Mouse (Mus musculus): ENCODE data around the gene Prl5a1. TPM values are rescaled to one million over a fixed set of nuclear protein-coding genes. Genes with fewer than 3 reads are reported as not detected.

Prl5a1 gene
- polyA plus RNA-seq (2015; fragmentation: Nextera tagmentation; extraction: Ambion mirVana) = not detected in 2 replicates

GRCm38 (mm10) chr13:28142184-28142583 lies at the start of gene Prl5a1:
Gene Prl5a1, plus strand, starts transcription at chr13:28142484.
- no peaks in the 10 kb centered on the region for H3K27me3 ChIP-seq
- H3K4me1 ChIP-seq = no peaks in the 10 kb centered on the region
- no peak within 1 kb of the TSS for H3K4me2 ChIP-seq (replicated peaks)
- H3K9me3 ChIP-seq = no peaks in the 10 kb centered on the region
- no peak for ATAC-seq (ENCODE audit: low FRiP score, low read depth)
- H3K27ac ChIP-seq = no peak within 1 kb of the TSS
- H3K4me3 ChIP-seq = no peak within 1 kb of the TSS
- 80% methylated on average over 6 of the region's 6 CpGs for WGBS
- no peak within 1 kb of the TSS for H3K9ac ChIP-seq
- H3K36me3 ChIP-seq = no peaks in the 10 kb centered on the region

- H3K9me3 ChIP-seq = no peaks in the 10 kb centered on the region
Measured at GRCm38 (mm10) chr13:28096161-28096560, 46.1 kb upstream of the Prl5a1 start.

GRCm38 (mm10) chr13:28108536-28108935 lies 33.7 kb upstream of the Prl5a1 start:
- WGBS = 87% methylated on average over 3 of the region's 3 CpGs
- no peaks in the 10 kb centered on the region for H3K4me1 ChIP-seq
- no peaks in the 10 kb centered on the region for H3K9me3 ChIP-seq
- H3K9ac ChIP-seq = no peak overlapping the region
- no peak for ATAC-seq (ENCODE audit: low FRiP score, low read depth)
- H3K27ac ChIP-seq = no peak overlapping the region
- no peak overlapping the region for H3K4me3 ChIP-seq
- H3K27me3 ChIP-seq = no peaks in the 10 kb centered on the region
- H3K36me3 ChIP-seq = no peaks in the 10 kb centered on the region
- no peak overlapping the region for H3K4me2 ChIP-seq (replicated peaks)

More at GRCm38 (mm10) chr13:28096161-28096560, 46.1 kb upstream of the Prl5a1 start:
- Histone ChIP-seq H3K27ac (no peak overlapping the region), H3K27me3 (no peaks in the 10 kb centered on the region), H3K36me3 (no peaks in the 10 kb centered on the region), H3K4me2 (replicated peaks) (no peak overlapping the region), H3K9ac (no peak overlapping the region), H3K4me1 (no peaks in the 10 kb centered on the region), H3K4me3 (no peak overlapping the region)
- ATAC-seq (ENCODE audit: low FRiP score, low read depth) = no peak

- H3K9ac ChIP-seq = no peak overlapping the region
- H3K4me3 ChIP-seq = no peak overlapping the region
- no peak overlapping the region for H3K4me2 ChIP-seq (replicated peaks)
- WGBS = 74% methylated on average over 2 of the region's 2 CpGs
- H3K27ac ChIP-seq = no peak overlapping the region
- H3K4me1 ChIP-seq = no peaks in the 10 kb centered on the region
- no peaks in the 10 kb centered on the region for H3K9me3 ChIP-seq
- no peak for ATAC-seq (ENCODE audit: low FRiP score, low read depth)
- no peaks in the 10 kb centered on the region for H3K27me3 ChIP-seq
- H3K36me3 ChIP-seq = no peaks in the 10 kb centered on the region
Measured at GRCm38 (mm10) chr13:28132781-28133180, 9.5 kb upstream of the Prl5a1 start.

- Histone ChIP-seq H3K27ac (no peak overlapping the region), H3K9ac (no peak overlapping the region), H3K4me3 (no peak overlapping the region), H3K4me2 (replicated peaks) (no peak overlapping the region), H3K9me3 (no peaks in the 10 kb centered on the region), H3K27me3 (no peaks in the 10 kb centered on the region), H3K4me1 (no peaks in the 10 kb centered on the region), H3K36me3 (no peaks in the 10 kb centered on the region)
- ATAC-seq (ENCODE audit: low FRiP score, low read depth) = no peak
Measured at GRCm38 (mm10) chr13:28135790-28136189, 6.5 kb upstream of the Prl5a1 start.

Other genes with a start within 250 kb of the Prl5a1 start
- gene Prl4a1, start 126.3 kb upstream of the Prl5a1 start, polyA plus RNA-seq (2015; fragmentation: Nextera tagmentation; extraction: Ambion mirVana) = not detected in 2 replicates
- 8.9 and 9.3 TPM in 2 replicates for gene Gm11361, start 115.0 kb downstream of the Prl5a1 start, polyA plus RNA-seq (2015; fragmentation: Nextera tagmentation; extraction: Ambion mirVana)

All from limb, embryonic 13.5 days (tissue).